Mouse (Mus musculus): ENCODE results near the gene Palld.

Palld gene

GRCm38 (mm10) chr8:61902521-61902920, at the start of gene Palld:
TSS of gene Palld (minus strand) at chr8:61902690.
- no peak for DNase-seq (ENCODE audit: low spot score in 2 of 2)

GRCm38 (mm10) chr8:61937576-61937975, 35.1 kb upstream of the Palld start:
- DNase-seq (ENCODE audit: low spot score in 2 of 2), result no peak

GRCm38 (mm10) chr8:61933243-61933642, 30.8 kb upstream of the Palld start:
- no peak for DNase-seq (ENCODE audit: low spot score in 2 of 2)

DNA sequence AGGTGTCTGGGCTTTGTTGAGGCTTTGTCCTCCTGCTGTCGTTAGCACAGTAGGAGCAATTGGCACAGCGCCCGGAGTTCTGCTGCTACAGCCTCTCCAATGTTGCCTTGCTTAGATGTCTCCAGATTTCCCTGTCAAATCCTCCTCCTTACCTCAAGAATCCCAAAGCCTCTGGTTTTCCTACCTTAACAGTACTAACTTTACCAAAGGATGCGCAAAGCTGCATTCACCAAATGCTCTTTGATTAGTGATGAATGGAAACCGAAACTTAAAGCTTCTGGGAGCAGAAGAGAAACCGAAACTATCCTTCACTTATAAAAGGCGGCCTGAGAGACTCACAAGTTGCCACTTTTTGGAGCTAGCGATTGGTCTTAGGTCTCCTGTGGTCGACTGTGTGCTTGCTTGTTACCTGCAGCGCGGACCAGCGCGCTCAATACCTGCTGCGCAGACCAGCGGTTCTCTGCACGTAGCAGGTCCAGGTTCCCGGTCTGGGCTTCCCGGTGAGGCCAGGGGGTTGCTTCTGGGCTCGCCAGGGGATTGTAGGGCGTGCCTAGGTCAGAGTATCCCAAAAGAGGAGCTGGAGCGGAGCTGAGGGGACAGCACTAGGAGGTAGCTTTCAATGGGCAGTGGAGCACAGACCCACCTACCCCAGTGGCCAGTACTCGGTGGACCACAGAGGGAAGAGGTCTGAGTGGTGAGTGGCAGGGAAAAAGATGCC, 25.4 kb upstream of the Palld start, which contains the start of gene Ddx60:
Ddx60 (plus strand) TSS at position 311 of the 718 bp plus-strand sequence.
- DNase-seq (ENCODE audit: low spot score in 2 of 2), result peak; percentile 62 to 69

- DNase-seq (ENCODE audit: low spot score in 2 of 2), result no peak
These were observed 22.0 kb upstream of the Palld start for GRCm38 (mm10) chr8:61924518-61924917.

GRCm38 (mm10) chr8:61921454-61922054, 19.1 kb upstream of the Palld start:
- no peak for DNase-seq (ENCODE audit: low spot score in 2 of 2)

DNA sequence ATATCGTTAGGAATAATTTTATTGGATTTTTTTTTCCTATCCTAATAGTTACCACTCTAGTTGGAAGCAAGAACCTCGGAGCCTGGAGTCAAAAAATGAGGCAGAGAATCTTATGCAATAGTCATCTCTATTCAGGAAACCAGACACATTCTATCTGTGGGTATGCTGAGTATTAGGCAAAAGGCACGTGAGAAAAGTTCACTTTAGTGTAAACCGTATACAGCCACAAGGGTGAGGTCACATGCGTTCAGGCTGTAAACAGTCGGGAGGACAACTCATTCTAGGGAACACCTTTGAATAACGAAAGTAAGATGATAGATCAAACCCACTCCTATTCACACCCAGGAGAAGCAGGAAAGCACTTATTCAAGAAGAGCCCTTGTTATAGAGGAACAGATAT, 17.9 kb upstream of the Palld start:
- no peak for DNase-seq (ENCODE audit: low spot score in 2 of 2)

GRCm38 (mm10) chr8:61919145-61919788, 16.8 kb upstream of the Palld start:
- no peak for DNase-seq (ENCODE audit: low spot score in 2 of 2)

GRCm38 (mm10) chr8:61917287-61917686, 14.8 kb upstream of the Palld start:
- DNase-seq (ENCODE audit: low spot score in 2 of 2), result no peak

- DNase-seq (ENCODE audit: low spot score in 2 of 2), result no peak
These were observed 11.5 kb upstream of the Palld start for GRCm38 (mm10) chr8:61913957-61914356.

GRCm38 (mm10) chr8:61912817-61913216, 10.3 kb upstream of the Palld start:
- DNase-seq (ENCODE audit: low spot score in 2 of 2), result no peak

DNA sequence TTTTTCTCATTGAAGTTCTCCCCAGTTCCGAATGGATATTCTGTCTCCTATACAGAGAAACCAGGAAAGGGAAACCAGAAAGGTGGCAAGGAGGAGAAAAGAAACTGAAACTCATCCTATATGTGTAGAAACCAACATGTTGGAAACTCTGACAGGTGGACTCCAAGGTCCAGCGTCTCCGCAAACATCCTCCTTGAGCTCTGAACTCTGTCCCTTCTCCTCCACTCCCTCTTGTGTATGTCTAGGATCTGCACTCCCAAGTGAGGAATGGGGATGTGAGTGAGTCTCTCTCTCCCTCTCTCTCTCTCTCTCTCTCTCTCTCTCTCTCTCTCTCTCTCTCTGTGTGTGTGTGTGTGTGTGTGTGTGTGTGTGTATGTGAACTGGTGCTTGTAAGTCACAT, 6.8 kb upstream of the Palld start:
- DNase-seq (ENCODE audit: low spot score in 2 of 2), result no peak

DNA sequence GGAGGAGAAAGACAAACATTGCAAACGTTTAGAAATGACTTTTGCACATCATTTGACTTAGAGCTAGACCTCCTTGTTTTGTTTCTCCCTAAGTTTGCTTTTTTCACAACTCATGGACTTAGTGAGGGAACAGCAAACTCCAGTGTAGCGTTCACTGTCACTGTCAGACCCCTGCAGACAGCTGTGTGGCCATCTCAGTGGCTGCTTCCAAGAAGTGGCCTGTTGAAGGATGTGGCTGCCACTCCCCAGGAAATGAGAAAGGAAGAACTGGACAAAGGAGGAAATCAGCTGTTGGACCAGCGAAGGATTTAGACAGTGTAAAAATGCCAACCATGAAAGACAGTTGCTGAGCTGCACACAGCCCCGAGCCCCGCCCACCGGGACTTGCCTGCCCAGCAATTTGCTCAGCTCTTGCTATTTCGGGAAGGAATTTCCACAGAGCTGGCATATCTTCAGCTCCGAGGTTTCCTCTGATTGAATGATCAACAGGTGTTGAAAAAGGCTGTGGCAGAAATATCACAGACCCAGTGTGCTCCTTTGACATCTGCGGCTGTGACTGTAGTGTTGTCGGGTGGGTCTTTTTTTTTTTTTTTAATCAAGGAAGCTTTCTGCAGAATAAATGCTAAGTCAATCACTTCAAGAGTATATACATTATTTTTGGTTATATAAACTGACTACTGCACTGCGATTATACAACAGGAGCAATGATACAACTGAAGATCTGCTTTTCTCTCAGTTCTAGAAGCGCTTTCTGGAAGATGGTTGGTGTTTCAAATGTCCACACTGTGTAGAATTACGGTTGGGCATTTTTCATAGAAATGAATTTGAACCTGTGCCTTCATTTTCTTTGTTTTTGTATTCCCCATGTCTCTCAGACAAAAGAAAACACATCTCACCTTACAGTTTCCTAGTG, 6.1 kb upstream of the Palld start:
- DNase-seq (ENCODE audit: low spot score in 2 of 2), result peak; percentile 9 to 20

GRCm38 (mm10) chr8:61901028-61901717, 1.3 kb downstream of the Palld start:
- no peak for DNase-seq (ENCODE audit: low spot score in 2 of 2)

DNA sequence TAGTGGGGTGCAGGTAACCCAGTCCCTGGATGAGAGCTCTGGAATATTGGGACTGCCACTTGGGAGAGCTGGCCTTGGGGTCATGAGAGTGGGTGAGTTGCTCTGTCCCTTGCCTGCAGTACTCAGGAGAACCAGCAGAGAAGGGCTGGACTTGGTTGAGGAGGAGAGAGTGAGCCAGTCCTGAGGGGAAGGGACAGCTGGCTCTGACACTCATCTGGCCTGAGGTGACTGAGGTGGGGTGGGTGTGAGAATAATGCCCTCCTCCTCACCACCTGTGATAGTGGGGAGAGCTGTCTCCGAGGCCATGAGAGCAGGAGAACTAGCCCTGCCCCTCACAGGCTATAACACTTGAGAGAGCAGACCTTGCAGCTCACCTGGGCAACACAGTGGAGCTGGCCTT, 5.1 kb downstream of the Palld start:
- no peak for DNase-seq (ENCODE audit: low spot score in 2 of 2)

DNA sequence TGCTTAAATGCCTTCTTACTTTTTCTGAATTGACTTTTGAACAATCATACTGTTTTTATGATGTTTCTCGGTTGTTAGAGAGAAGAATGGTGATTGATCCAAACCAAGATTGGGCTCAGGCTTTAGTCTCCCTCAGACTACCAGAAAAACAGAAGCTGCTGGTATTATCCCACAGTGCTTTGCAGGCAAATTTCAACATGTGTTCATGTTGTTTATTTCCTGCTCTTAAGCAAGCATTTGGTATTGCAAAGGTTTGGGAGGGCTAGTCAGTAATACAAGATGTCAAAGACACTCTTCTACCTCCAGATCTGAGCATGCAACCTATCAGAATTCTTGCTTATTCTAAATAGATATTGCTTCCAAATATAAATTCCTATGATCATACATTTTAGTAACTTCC, 5.7 kb downstream of the Palld start:
- no peak for DNase-seq (ENCODE audit: low spot score in 2 of 2)

- DNase-seq (ENCODE audit: low spot score in 2 of 2), result peak; percentile 57 to 79
These were observed 8.4 kb downstream of the Palld start for GRCm38 (mm10) chr8:61894062-61894461.

DNA sequence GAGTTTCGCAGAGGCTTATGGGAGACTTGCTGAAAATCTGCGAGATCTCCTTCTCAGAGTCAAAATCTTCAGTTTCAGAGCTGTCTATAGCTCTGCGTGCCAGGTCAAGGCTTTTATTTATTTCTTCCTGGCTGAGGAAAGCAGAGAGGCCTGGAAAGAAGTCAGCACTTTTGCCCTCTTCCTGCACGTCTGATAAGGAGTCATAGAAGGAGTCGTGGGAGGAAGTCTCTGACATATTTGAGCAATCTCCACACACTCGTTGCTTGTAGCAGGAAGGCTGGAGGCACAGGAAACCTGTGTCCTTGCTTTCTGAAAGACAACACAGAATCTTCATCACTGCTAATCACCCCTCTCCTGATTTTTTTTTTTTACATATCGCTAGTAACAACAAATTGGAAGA, 24.9 kb downstream of the Palld start:
- no peak for DNase-seq (ENCODE audit: low spot score in 2 of 2)

DNA sequence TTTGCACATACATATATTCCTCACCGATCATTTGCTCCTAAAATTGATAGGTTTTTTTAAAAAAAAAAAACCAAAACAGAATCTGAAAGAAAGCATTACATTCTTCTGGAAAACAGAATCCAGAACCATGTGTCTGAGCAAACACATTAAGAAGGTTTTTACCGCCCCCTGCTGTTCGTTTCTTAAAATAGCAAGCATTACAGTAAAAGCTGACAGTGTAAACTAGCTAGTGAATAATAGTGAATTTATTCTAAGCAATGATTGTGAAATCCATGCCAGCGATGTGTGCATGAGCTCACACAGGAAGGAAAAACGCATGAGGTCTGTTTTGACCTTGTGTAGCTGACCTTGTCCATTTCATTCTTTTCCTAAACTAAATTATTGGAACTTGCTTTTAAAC, 27.2 kb downstream of the Palld start:
- peak; percentile 29 to 70 for DNase-seq (ENCODE audit: low spot score in 2 of 2)

DNA sequence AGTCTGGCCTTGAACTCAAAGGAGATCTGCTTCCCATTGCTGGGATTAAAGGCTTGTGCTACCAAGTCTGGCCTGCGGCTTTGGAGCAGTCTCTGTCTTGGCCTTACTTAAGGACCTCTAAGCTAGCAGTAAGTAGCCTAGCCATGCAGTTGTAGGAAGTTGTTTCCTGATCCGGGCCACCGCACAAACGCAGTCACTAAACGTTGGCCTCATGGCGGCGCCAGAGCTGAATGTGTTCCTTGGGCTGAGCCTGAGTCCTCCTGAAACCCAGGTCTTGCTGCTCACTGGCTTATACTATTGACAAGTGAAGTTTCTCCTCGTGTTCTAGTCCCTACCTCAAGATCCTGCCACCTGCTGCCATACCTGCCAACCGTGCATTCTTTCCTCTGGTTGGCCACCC, 28.5 kb downstream of the Palld start:
- no peak for DNase-seq (ENCODE audit: low spot score in 2 of 2)

DNA sequence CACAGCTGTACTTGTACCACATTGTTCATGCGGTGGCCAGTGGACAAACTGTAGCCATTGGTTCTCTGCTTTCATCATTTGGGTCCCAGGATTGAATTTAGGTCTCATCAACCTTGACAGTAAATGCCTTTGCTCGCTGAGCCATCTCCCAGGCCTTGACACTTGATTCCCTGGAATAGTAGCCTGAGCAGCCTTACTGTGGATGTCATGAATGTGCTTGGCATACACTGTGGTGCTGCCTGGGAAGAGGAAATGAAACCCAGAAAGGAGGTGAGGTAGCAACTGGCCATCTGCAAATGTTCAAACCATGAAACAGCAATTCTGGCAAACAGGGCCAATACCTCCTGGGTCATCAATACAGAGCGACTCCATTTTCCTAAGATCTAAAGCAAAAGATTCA, 34.0 kb downstream of the Palld start:
- no peak for DNase-seq (ENCODE audit: low spot score in 2 of 2)
